Mouse (Mus musculus): ENCODE data around the gene Ppp2r5a.

Ppp2r5a gene

GRCm38 (mm10) chr1:191418936-191419335, 15.9 kb upstream of the Ppp2r5a start:
- ATAC-seq (ENCODE audit: low TSS enrichment) = no peak

GRCm38 (mm10) chr1:191417111-191417510, 14.0 kb upstream of the Ppp2r5a start:
- no peak for ATAC-seq (ENCODE audit: low TSS enrichment)

DNA sequence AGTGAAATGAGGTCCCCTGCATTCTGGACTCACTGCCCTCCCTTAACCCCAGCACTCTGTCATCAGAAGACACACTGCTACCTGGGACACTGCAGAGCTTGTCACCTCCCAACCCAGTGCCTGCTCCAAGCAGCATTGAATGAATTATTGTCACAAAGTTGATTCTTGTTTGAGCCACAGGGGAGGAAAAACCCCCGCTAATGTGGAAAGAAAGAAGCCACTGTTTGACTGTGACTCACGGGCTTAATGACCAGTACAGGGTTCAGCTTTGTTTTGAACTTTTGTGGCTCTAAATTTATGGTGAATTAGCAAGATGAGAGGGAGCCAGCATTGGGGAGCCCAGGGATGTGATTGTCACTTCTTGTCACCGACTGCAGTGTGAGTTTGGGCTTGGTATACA, 13.5 kb upstream of the Ppp2r5a start:
- 0 out of 2 replicates have a peak, but pooled peaks have one; percentile 25 for ATAC-seq (ENCODE audit: low TSS enrichment)

GRCm38 (mm10) chr1:191414432-191414831, 11.4 kb upstream of the Ppp2r5a start:
- peak; percentile 70 for ATAC-seq (ENCODE audit: low TSS enrichment)

GRCm38 (mm10) chr1:191413691-191414415, 10.8 kb upstream of the Ppp2r5a start:
- no peak for ATAC-seq (ENCODE audit: low TSS enrichment)

DNA sequence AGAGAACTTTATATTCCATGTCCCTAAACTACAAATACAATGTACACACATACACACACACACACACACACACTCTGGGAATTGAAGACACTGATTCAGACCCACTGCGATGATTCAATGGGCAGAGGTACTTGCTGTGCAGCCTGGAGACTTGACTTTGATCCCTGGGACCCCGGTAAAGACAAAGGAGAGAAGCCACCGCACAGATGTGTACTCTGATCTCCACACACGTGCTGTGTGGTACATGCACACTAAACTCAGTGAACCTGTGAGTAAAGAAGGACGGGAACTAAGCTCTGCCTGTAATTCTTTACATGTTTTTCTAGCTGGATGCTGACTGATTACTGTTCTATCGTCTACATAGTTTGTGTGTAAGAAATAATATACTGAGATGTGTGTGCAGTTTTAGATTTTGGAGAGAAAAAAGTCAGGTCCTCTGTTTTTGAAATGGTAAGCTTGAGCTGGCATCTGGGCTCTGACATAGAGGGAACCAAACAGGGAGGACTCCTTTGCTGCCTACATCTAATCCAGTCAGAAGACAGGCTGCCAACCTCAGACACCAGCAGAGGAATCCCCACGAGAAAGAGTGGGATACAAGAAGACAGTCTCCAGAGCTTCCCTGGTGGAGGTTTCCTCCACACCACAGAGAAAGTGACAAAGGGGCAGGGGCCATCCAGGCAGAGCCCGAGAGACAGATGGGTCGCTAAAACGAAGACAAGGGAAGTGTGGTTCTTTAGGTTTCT, 7.4 kb upstream of the Ppp2r5a start:
- peak; percentile 56 for ATAC-seq (ENCODE audit: low TSS enrichment)

DNA sequence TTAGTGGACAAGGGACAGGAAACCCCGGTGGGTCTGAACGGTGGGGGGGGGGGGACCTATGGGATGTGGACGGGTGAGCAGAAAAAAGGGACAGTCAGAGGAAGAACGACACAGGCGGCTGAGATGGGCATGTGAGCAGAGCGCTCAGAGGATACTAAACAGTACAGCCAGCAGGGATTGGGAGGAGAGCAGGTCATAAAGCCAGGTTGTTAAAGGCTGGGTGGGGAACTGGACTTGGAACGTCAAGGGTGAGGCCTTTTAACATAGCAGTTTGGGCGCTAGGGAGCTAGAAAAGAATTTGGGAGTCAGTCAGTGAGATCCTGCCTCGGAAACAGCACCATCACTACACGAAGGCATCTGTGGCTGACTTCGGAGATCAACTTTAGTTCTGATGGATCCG, 4.2 kb upstream of the Ppp2r5a start:
- ATAC-seq (ENCODE audit: low TSS enrichment) = no peak

DNA sequence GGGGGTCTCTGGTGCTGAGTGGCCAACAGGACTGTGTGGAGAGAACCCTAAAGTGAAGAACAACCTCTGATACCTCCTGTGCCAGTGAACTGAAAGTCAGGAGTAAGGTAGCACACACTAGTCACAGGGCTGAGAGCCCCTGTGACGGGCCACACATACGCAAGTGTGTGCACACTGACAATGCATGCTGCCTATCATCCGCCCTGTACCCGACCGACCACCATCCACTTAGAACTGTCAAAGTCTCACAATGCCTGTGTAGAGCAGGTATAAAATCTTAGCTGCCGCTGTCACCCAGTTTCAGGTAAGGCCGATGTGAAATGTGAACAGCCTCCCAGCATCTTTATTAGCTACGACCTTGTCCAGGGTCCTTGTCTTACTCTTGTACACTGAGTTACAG, 3.4 kb upstream of the Ppp2r5a start:
- ATAC-seq (ENCODE audit: low TSS enrichment) = no peak

- no peak for ATAC-seq (ENCODE audit: low TSS enrichment)
Measured at GRCm38 (mm10) chr1:191404721-191405329, 1.8 kb upstream of the Ppp2r5a start.

DNA sequence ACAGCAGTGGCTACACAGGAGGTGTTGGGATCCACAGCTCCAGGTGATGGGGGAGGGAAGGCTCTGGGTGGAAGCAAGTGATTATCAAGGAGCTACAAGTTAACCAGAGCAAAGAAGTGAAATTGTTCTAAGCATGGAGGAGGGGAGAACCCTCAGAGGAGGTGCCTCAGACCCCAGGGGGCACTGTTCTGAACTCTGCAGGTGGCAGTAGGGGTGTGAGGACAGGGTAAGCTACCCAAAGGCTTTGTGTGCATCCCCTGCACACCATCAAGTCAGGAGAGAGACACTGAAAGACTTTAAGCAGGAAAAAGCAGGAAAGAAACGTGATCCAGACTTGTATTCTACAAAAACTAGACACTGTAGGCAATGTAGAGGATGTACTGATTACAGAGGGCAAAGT, 1.2 kb upstream of the Ppp2r5a start:
- ATAC-seq (ENCODE audit: low TSS enrichment) = no peak

GRCm38 (mm10) chr1:191402506-191402905, 566 bp downstream of the Ppp2r5a start:
- no peak for ATAC-seq (ENCODE audit: low TSS enrichment)

- ATAC-seq (ENCODE audit: low TSS enrichment) = peak; percentile 87
Measured at GRCm38 (mm10) chr1:191396897-191397849, 5.9 kb downstream of the Ppp2r5a start.

GRCm38 (mm10) chr1:191396446-191396845, 6.6 kb downstream of the Ppp2r5a start:
- ATAC-seq (ENCODE audit: low TSS enrichment) = peak; percentile 6; the same call in 1 of the 2 replicates

- ATAC-seq (ENCODE audit: low TSS enrichment) = no peak
Measured at GRCm38 (mm10) chr1:191395871-191396433, 7.1 kb downstream of the Ppp2r5a start.

- no peak for ATAC-seq (ENCODE audit: low TSS enrichment)
Measured at GRCm38 (mm10) chr1:191395200-191395599, 7.9 kb downstream of the Ppp2r5a start.

DNA sequence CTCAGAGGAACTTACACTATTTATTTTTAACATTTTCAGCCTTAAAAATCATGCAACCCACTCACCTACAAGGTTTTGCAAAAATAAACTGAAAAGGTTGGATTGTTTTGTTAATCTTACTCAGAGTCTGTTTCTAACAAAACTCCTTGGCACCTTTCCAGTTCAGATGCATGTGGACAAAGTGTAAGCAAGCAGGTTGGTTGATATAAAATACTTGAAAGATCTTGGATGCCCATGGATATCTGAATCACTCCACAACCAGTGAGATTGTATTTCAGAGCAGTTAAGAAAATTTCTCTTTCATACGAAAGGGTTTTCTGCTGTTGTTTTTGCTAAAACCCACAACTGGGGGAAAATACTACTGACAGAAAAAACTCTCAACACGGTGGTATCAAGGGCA, 8.9 kb downstream of the Ppp2r5a start:
- no peak for ATAC-seq (ENCODE audit: low TSS enrichment)

DNA sequence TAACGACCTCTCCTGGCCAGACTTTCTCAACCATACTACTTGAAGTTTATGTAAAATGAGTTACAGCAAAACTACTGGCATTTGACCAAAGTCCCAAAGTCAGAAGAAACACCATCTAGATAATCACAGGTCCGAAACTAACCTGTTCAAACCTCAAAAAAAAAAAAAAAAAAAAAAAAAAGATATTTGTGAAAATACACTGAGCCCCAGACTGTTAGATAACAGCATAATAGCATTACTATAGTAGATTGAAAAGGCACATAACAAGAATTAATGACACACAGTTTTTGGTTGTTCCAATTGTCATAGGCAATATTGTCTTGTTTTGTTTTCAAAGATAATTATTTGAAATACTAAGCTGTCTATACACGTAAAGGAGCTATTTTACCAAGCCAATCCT, 9.5 kb downstream of the Ppp2r5a start:
- ATAC-seq (ENCODE audit: low TSS enrichment) = no peak

DNA sequence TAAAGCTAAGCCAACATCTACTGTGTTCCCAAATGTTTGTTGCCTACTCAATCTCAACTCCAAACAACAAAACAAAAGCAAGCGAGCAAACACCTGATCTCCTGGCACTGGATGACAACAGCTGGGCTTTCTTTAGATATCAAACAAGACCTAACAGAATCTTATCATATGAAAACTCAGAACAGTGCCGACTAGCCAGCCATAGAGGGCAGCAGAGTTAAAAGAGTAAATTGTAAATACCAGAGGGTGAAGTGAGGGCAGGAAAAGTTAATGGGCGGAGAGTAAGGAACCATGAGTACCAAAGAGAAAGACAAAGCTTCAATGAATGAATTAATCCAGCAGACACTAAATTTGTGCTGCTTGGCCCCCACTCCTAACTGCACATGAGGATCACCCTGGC, 11.8 kb downstream of the Ppp2r5a start:
- ATAC-seq (ENCODE audit: low TSS enrichment) = peak; percentile 75

- no peak for ATAC-seq (ENCODE audit: low TSS enrichment)
Measured at GRCm38 (mm10) chr1:191384786-191385430, 18.2 kb downstream of the Ppp2r5a start.

DNA sequence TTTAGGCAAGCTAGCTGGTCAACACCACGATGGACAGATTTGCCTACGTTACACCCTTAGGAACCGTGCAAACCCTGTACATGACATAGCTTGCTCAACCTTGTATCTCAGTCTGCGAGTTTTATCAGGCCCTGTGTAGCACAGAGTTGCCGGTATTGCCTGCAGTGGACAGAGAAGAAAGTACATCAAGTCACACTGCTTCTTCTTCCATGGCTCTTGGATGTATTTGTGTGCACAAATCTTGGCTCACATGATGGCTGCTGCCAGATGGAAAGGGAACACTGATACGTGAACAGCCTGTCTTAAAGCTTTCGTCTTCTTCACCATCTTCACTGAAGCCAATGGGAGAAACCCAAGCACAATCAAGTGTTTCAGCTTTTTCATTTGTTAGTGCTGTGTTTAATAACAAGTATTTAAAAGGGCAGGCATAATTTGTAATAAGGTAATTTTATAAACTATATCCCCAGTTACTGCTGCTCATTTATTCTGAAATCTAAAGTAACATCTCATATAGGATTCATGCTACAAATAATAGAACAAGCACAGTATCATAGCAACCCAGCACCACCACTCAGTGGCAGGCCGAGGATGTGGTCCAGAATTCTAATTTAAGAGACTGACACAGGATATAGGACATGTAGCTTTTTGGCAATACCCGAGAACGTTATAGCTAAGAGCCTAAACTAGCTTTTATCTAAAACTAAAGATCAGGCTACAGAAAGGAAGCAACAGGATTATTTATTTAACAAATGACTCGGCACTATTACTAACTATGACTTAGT, 20.9 kb downstream of the Ppp2r5a start:
- ATAC-seq (ENCODE audit: low TSS enrichment) = peak; percentile 83
